Mouse (Mus musculus) heart, embryonic 11.5 days (tissue): Measurements from ENCODE around the gene Slc12a1. TPM values are rescaled to one million over a fixed set of nuclear protein-coding genes. Genes with fewer than 3 reads are reported as not detected.

Experiments
- ATAC-seq: fragments of 200-750 bp; cut with Nextera tagmentation; replicated peaks from 2 replicates; pipeline ENCODE4 v1.8.0; 2017; ENCODE audit warnings: moderate library complexity; ENCODE audit not compliant: insufficient number of reproducible peaks, low FRiP score, low TSS enrichment
- H3K27ac ChIP-seq: fragments of 300-500 bp; sonication (generic); 2 replicates; pipeline ENCODE4 v1.5.1; 2014; ENCODE audit warnings: mild to moderate bottlenecking, low read depth, low read length
- H3K27me3 ChIP-seq: fragments of 300-500 bp; sonication (generic); 2 replicates; pipeline ENCODE4 v1.6.1; 2014; ENCODE audit warnings: mild to moderate bottlenecking, low read length, mixed read lengths; ENCODE audit not compliant: control insufficient read depth, insufficient read depth
- H3K36me3 ChIP-seq: fragments of 300-500 bp; sonication (generic); 2 replicates; pipeline ENCODE4 v1.6.1; 2014; ENCODE audit warnings: mild to moderate bottlenecking, low read length, moderate library complexity, mixed read lengths; ENCODE audit not compliant: control insufficient read depth, insufficient read depth
- H3K4me1 ChIP-seq: fragments of 300-500 bp; sonication (generic); 2 replicates; pipeline ENCODE4 v1.6.1; 2014; ENCODE audit warnings: low read length; ENCODE audit not compliant: control insufficient read depth, insufficient read depth
- H3K4me2 ChIP-seq: fragments of 300-500 bp; sonication (generic); 2 replicates; pipeline ENCODE4 v1.6.1; 2014; ENCODE audit warnings: mild to moderate bottlenecking, moderate library complexity
- H3K4me3 ChIP-seq: fragments of 300-500 bp; sonication (generic); 2 replicates; pipeline ENCODE4 v1.5.1; 2014; ENCODE audit warnings: low read depth, low read length
- H3K9ac ChIP-seq: fragments of 300-500 bp; sonication (generic); 2 replicates; pipeline ENCODE4 v1.6.1; 2014; ENCODE audit warnings: mild to moderate bottlenecking, low read depth, low read length, moderate library complexity
- H3K9me3 ChIP-seq: fragments of 300-500 bp; sonication (generic); replicated peaks from 2 replicates; pipeline ENCODE4 v1.6.1; 2016; ENCODE audit warnings: low read length; ENCODE audit not compliant: control insufficient read depth
- WGBS: fragments of 180-500 bp; shearing (Covaris S2); extraction: QIAGEN DNeasy Blood & Tissue Kit; methylation state at CpG from one replicate; pipeline ENCODE4 v1.1.7; 2014; ENCODE audit not compliant: insufficient replicate concordance; 5-methylcytosine and 5-hydroxymethylcytosine counted together
- polyA plus RNA-seq: library from polyadenylated mRNA; unstranded; fragments of >200 nt; fragmentation: Nextera tagmentation; extraction: Ambion mirVana; gene quantifications from 2 replicates; pipeline ENCODE4 v1.2.1, GENCODE M21; 2014

Gene Slc12a1
- polyA plus RNA-seq, 1 experiment from 2014 or later: not detected

- Histone ChIP-seq H3K27ac (no peak overlapping the region), H3K4me1 (0 out of 2 replicates have a peak, but pooled peaks cover 3% of the 10 kb centered on the region), H3K9ac (no peak overlapping the region), H3K4me3 (no peak overlapping the region), H3K36me3 (no peaks in the 10 kb centered on the region), H3K4me2 (no peak overlapping the region), H3K27me3 (no peaks in the 10 kb centered on the region), H3K9me3 (no peaks in the 10 kb centered on the region; the same call in 1 of the 2 replicates)
- ATAC-seq: no peak
- 64% methylated on average over 1 of the region's 1 CpGs for WGBS
Measured at GRCm38 (mm10) chr2:125268876-125269275, 116.6 kb downstream of the Slc12a1 start.

GRCm38 (mm10) chr2:125275617-125276016, 123.3 kb downstream of the Slc12a1 start:
- Histone ChIP-seq H3K9me3 (no peaks in the 10 kb centered on the region; the same call in 1 of the 2 replicates), H3K4me3 (no peak overlapping the region), H3K9ac (no peak overlapping the region), H3K27ac (no peak overlapping the region), H3K27me3 (no peaks in the 10 kb centered on the region), H3K36me3 (no peaks in the 10 kb centered on the region), H3K4me2 (no peak overlapping the region), H3K4me1 (no peaks in the 10 kb centered on the region)
- ATAC-seq: no peak
- WGBS: 59% methylated on average over 5 of the region's 5 CpGs

GRCm38 (mm10) chr2:125276692-125277091, 124.4 kb downstream of the Slc12a1 start:
- Histone ChIP-seq H3K4me3 (no peak overlapping the region), H3K9ac (no peak overlapping the region), H3K36me3 (no peaks in the 10 kb centered on the region), H3K4me1 (no peaks in the 10 kb centered on the region), H3K9me3 (no peaks in the 10 kb centered on the region; the same call in 1 of the 2 replicates), H3K27me3 (no peaks in the 10 kb centered on the region), H3K4me2 (no peak overlapping the region), H3K27ac (no peak overlapping the region)
- 84% methylated on average over 5 of the region's 5 CpGs for WGBS
- ATAC-seq: no peak

- no peak overlapping the region for H3K4me2 ChIP-seq
- ATAC-seq: no peak
- no peak overlapping the region for H3K4me3 ChIP-seq
- 49% methylated on average over 7 of the region's 7 CpGs for WGBS
- no peak overlapping the region for H3K9ac ChIP-seq
- H3K27ac ChIP-seq: no peak overlapping the region
- no peaks in the 10 kb centered on the region; the same call in 1 of the 2 replicates for H3K4me1 ChIP-seq
- H3K36me3 ChIP-seq: no peaks in the 10 kb centered on the region
- no peaks in the 10 kb centered on the region for H3K27me3 ChIP-seq
- H3K9me3 ChIP-seq: no peaks in the 10 kb centered on the region
Measured at GRCm38 (mm10) chr2:125278474-125278873, 126.2 kb downstream of the Slc12a1 start.

Other genes with a start within 250 kb of the Slc12a1 start
- 4.2 and 4.9 TPM in 2 replicates for gene Slc24a5, start 84.4 kb upstream of the Slc12a1 start, polyA plus RNA-seq
- 88.8 and 90.4 TPM in 2 replicates for gene Myef2, start 28.8 kb upstream of the Slc12a1 start, polyA plus RNA-seq
- not detected in 2 replicates for gene Ctxn2, start 15.8 kb upstream of the Slc12a1 start, polyA plus RNA-seq
- 148 and 156 TPM in 2 replicates for gene Dut, start 94.7 kb downstream of the Slc12a1 start, polyA plus RNA-seq